Mouse (Mus musculus) embryonic fibroblast, embryonic 13.5 days (primary cell): Measurements from ENCODE around the gene Nol6. TPM values are rescaled to one million over a fixed set of nuclear protein-coding genes. Genes with fewer than 3 reads are reported as not detected.
A peak's percentile ranks its signal among the peaks of the same experiment; 100 is the strongest.

Source experiments
- H3K27ac ChIP-seq: 2 replicates; pipeline ENCODE4 v1.5.1; 2012; ENCODE audit warnings: low read length, control low read depth, inconsistent platforms; ENCODE audit not compliant: insufficient read depth
- H3K4me1 ChIP-seq: 2 replicates; pipeline ENCODE4 v1.6.1; 2011; ENCODE audit warnings: low read length; ENCODE audit not compliant: control insufficient read depth, insufficient read depth
- H3K4me3 ChIP-seq: 2 replicates; pipeline ENCODE4 v1.5.1; 2011; ENCODE audit warnings: mild to moderate bottlenecking, control low read depth, low read length; ENCODE audit not compliant: insufficient read depth
- CTCF ChIP-seq: IDR thresholded peaks from 2 replicates; pipeline ENCODE4 v1.5.1; 2011; ENCODE audit warnings: mild to moderate bottlenecking, control low read depth, low read length, moderate library complexity, borderline replicate concordance; ENCODE audit not compliant: insufficient read depth
- POLR2A ChIP-seq: IDR thresholded peaks from 2 replicates; pipeline ENCODE4 v1.6.1; 2011; ENCODE audit warnings: low read depth, mild to moderate bottlenecking, control low read depth, low read length, moderate library complexity
- polyA plus RNA-seq: library from polyadenylated mRNA; stranded (reverse); fragments of >200 nt; gene quantifications from 2 replicates; pipeline ENCODE4 v1.2.4, GENCODE M21; 2011; ENCODE audit warnings: low read depth; ENCODE audit not compliant: missing spikeins, insufficient read length

Gene Nol6
- polyA plus RNA-seq, 1 experiment = 25.1 TPM

- no peak overlapping the region for H3K4me3 ChIP-seq
- no peak overlapping the region for H3K27ac ChIP-seq
- H3K4me1 ChIP-seq = peaks cover 2% of the 10 kb centered on the region; the same call in 1 of the 2 replicates
- TF ChIP-seq CTCF (peak; percentile 61; the same call in 1 of the 2 replicates), POLR2A (no peak)
Observed at GRCm38 (mm10) chr4:41129406-41129805, 5.2 kb upstream of the Nol6 start.

- Histone ChIP-seq H3K4me1 (peaks cover 6% of the 10 kb centered on the region), H3K27ac (no peak overlapping the region), H3K4me3 (no peak overlapping the region)
- TF ChIP-seq POLR2A = no peak
- TF ChIP-seq CTCF = peak; percentile 76
Observed at GRCm38 (mm10) chr4:41118706-41119292, 5.5 kb downstream of the Nol6 start.

DNA sequence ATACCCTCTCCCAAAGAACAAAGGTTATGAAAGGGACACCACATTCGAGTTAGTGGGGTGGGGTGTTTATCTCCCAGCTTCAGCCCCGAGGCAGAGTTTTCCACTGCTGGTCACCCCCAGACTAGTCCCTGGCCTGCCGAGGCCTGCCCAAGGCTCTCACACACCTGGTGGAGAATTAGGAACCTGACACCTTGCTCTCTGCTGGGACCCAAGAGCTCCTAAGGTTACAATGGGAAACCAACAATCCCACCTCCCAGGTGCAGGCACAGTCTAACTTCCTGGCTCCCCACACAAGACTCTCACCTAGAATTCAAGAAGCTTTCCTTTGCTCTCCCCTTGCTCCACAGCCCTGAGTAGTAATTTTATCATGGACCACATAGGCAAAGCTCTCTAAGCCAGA, 7.4 kb downstream of the Nol6 start:
- no peaks in the 10 kb centered on the region for H3K4me1 ChIP-seq
- TF ChIP-seq POLR2A (no peak), CTCF (no peak)
- H3K27ac ChIP-seq = no peak overlapping the region
- no peak overlapping the region for H3K4me3 ChIP-seq

- no peaks in the 10 kb centered on the region for H3K4me1 ChIP-seq
- TF ChIP-seq CTCF (no peak), POLR2A (no peak)
- no peak overlapping the region for H3K4me3 ChIP-seq
Observed at GRCm38 (mm10) chr4:41115793-41116192, 8.5 kb downstream of the Nol6 start.

DNA sequence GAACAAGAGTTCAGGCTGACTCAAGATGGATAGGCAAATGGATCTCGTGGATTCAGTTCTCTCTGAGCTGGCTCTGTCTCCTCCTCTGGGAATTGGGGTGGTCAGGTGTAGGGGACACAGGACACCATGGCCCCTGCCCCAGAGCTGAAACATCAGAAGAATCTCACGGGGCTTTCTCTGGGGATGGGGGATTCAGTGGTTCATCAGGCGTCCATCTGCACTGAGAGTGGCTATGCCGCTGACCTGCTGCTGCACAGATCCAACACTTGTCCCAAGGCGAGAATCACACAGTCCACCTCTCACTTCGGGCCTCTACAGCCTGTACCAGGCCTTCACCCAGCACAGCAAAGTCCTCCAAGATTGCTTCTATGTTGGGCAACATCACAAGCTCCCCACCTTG, 9.2 kb downstream of the Nol6 start:
- TF ChIP-seq POLR2A (no peak), CTCF (no peak)
- H3K27ac ChIP-seq = no peak overlapping the region
- H3K4me1 ChIP-seq = no peaks in the 10 kb centered on the region
- no peak overlapping the region for H3K4me3 ChIP-seq

More at GRCm38 (mm10) chr4:41115793-41116192, 8.5 kb downstream of the Nol6 start:
- H3K27ac ChIP-seq = no peak overlapping the region

DNA sequence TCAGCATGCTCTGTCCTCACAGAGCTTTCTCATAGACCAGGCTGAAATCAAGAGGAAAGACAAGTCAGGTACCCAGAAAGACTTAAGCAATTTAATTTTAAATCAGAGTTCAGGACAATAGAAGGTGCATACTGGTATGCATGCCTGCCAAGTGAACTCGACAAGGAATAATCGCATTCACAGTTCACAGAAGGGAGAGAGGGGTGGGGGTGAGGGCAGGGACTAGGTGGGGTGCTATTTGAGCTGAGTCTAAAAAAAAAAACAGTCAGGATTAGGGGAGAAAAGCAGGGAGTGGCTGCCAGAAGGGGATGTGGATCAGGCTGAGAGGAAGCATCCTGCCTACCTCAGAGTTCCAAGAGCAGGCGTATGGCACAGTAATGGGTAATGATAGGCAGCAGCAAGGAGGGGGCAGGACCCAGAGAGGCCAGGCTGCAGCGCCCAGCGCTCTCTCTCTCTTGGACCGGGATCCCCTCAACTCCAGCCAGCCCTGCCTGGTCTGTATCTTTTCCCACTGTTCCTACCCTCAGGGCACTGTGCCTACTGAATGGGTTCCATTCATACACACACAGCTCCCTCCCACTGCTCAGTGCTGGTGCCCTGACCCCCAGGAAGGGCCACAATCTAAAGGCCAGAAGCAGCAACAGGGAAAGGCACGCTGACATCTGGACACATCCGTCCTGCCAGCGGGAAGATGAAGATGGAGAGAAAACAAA, 9.7 kb downstream of the Nol6 start:
- Histone ChIP-seq H3K27ac (no peak overlapping the region), H3K4me1 (no peaks in the 10 kb centered on the region), H3K4me3 (no peak overlapping the region)
- TF ChIP-seq POLR2A = no peak
- TF ChIP-seq CTCF = no peak

GRCm38 (mm10) chr4:41108717-41109425, 15.4 kb downstream of the Nol6 start:
- no peak for TF ChIP-seq CTCF
- TF ChIP-seq POLR2A = no peak
- H3K27ac ChIP-seq = no peak overlapping the region
- H3K4me3 ChIP-seq = no peak overlapping the region
- H3K4me1 ChIP-seq = 0 out of 2 replicates have a peak, but pooled peaks cover 3% of the 10 kb centered on the region

GRCm38 (mm10) chr4:41107440-41107839, 16.8 kb downstream of the Nol6 start:
- no peak for TF ChIP-seq CTCF
- no peak for TF ChIP-seq POLR2A
- Histone ChIP-seq H3K4me3 (no peak overlapping the region), H3K4me1 (0 out of 2 replicates have a peak, but pooled peaks cover 3% of the 10 kb centered on the region), H3K27ac (no peak overlapping the region)

GRCm38 (mm10) chr4:41102901-41103300, 21.4 kb downstream of the Nol6 start:
- Histone ChIP-seq H3K4me3 (no peak overlapping the region), H3K4me1 (0 out of 2 replicates have a peak, but pooled peaks cover 4% of the 10 kb centered on the region), H3K27ac (no peak overlapping the region)
- no peak for TF ChIP-seq CTCF
- TF ChIP-seq POLR2A = no peak
